Mouse (Mus musculus) activated CD4-positive, CD25-positive, alpha-beta regulatory T cell, adult 4 months (primary cell): ENCODE results near the gene Vmn2r109. TPM values are rescaled to one million over a fixed set of nuclear protein-coding genes. Genes with fewer than 3 reads are reported as not detected.
"Not testable (repeated sequence)": the region's sequence is repeated elsewhere in the genome, so short reads cannot be mapped to it uniquely, and the experiment has no call there.

Source experiments
- ATAC-seq: one replicate; pipeline ENCODE4 v1.8.0; 2017
- polyA plus RNA-seq, 2 experiments: library from polyadenylated mRNA; unstranded; fragments of 100-300 nt; shearing (Covaris generic); gene quantifications; one replicate each; pipeline ENCODE4 v1.2.1; 2017

The Vmn2r109 gene
- polyA plus RNA-seq = not detected

DNA sequence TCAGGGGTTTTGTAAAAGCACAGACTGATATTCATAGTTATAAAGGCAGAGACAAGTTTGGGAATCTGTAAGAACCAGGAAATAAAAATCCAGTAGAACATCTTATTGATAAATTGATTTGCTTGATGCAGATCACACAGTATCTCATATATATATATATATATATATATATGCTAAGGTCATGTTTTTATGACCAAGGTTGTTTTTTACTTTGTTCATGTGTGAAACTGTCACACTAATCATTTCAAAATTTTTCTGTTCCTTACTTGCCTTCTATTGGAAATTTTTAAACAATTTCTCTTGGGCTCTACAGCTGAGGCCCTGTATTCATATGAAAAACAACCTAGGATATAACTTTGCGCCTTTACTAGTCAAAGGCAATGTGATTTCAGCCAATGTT, at the start of gene Vmn2r109:
Vmn2r109 (minus strand) TSS at position 101 of the 400 bp plus-strand sequence.
- no peak for ATAC-seq

DNA sequence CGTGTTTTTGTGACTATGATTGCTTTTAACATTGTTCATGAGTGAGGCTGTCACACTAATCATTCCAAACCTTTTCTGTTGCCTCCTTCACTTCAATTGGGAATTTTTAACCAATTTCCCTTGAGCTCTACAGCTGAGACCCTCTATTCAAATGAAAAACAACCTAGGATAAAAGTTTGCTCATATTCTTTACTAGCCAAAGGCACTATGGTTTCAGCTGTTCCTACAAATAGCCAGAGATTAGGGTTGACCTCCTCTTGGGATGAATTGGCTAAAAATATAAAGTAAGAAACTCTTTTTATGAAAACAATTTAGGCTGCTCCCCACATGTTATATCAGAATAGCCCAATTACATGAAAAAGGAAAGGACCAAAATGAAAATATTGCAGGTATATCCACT, 31.8 kb upstream of the Vmn2r109 start, which contains the start of gene Vmn2r110:
Vmn2r110 (minus strand) TSS at position 101 of the 400 bp plus-strand sequence.
- no peak for ATAC-seq

DNA sequence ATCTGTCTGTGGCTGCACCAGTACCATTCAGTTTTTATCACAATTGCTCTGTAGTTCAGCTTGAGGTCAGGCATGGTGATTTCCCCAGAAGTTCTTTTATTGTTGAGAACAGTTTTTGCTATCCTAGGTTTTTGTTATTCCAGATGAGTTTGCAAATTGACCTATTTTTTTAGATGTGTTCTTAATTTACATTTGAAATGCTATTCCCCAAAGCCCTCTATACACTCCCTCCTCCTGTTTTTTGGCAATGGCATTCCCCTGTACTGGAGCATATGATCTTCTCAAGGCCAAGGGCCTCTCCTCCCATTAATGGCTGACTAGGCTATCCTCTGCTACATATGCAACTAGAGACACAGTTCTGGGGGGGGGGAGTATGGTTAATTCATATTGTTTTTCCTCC, 56.3 kb downstream of the Vmn2r109 start:
- not testable (repeated sequence) for ATAC-seq

GRCm38 (mm10) chr17:20497858-20498257, 66.7 kb downstream of the Vmn2r109 start, which contains the start of gene Vmn1r225:
Gene Vmn1r225, plus strand, starts transcription at chr17:20498158.
- ATAC-seq = no peak

Other genes starting within 250 kb of the Vmn2r109 start
- not detected for gene Vmn2r107, start 219.5 kb downstream of the Vmn2r109 start, polyA plus RNA-seq
- not detected for gene Vmn1r224, start 150.6 kb downstream of the Vmn2r109 start, polyA plus RNA-seq
- not detected for gene Vmn2r108, start 83.4 kb downstream of the Vmn2r109 start, polyA plus RNA-seq
- not detected for gene Vmn1r225, start 66.6 kb downstream of the Vmn2r109 start, polyA plus RNA-seq
- under 1 TPM in 1 of 2 experiments, not detected in 1; 0.05 TPM for gene Vmn2r110, start 31.7 kb upstream of the Vmn2r109 start, polyA plus RNA-seq
- gene Fpr-rs3, start 60.1 kb upstream of the Vmn2r109 start, polyA plus RNA-seq = not detected
- not detected for gene Vmn1r226, start 118.1 kb upstream of the Vmn2r109 start, polyA plus RNA-seq
- gene Vmn1r227, start 165.1 kb upstream of the Vmn2r109 start, polyA plus RNA-seq = not detected
- under 1 TPM in 1 of 2 experiments, not detected in 1; 0.17 TPM for gene Vmn1r228, start 221.4 kb upstream of the Vmn2r109 start, polyA plus RNA-seq
- gene Vmn1r229, start 246.8 kb upstream of the Vmn2r109 start, polyA plus RNA-seq = under 1 TPM in 1 of 2 experiments, not detected in 1; 0.05 TPM